Mouse (Mus musculus) thymus, adult 18-20 months (tissue): ENCODE results near the gene 2410015M20Rik.
A peak's percentile ranks its signal among the peaks of the same experiment; 100 is the strongest.
"Not testable (repeated sequence)": the region's sequence is repeated elsewhere in the genome, so short reads cannot be mapped to it uniquely, and the experiment has no call there.

Experiments used
- DNase-seq, 2 experiments: peaks; one replicate each; pipeline ENCODE4 v3.0.0; 2022; ENCODE audit warnings: mixed read lengths in 2 of 2

2410015M20Rik gene

GRCm38 (mm10) chr17:56609452-56610171 lies at the start of gene 2410015M20Rik:
Gene 2410015M20Rik, minus strand, starts transcription at chr17:56609771.
- DNase-seq: peak; percentile 90 to 95

DNA sequence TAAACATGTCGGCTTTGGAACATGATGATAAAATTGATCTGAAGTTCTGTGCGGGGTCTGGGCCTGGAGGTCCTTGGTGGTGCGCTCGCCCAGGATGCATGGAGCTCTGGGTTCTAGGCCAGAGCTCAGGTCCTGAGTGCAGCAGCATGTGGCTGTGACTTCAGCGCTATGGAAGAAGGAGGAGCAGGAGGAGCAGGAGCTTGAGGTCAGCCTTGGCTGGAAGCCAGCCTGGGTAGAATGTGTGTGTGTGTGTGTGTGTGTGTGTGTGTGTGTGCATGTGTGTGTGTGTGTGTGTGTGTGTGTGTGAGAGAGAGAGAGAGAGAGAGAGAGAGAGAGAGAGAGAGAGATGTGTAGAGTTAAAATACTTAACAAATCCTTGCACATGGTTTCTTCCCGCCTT lies 46.6 kb upstream of the 2410015M20Rik start:
- DNase-seq: no peak

DNA sequence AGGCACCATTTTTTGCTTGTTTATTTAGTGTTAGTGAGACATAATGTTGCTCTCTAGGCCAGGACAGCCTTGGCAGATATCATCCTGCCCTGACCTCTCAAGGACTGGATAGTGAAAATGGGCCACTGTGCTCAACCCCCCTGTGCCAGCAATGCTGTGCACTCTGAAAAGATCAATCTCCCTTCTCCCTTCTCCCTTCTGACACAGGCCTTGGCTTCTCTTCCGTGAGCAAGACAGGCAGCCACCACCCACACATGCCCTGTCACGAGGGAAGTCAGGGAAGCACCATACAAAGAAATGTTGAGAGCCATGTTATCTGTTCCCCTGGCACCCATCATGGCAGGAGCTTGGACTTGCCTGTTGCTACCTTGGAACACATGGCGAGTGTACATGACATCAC lies 45.7 kb upstream of the 2410015M20Rik start:
- DNase-seq: no peak

DNA sequence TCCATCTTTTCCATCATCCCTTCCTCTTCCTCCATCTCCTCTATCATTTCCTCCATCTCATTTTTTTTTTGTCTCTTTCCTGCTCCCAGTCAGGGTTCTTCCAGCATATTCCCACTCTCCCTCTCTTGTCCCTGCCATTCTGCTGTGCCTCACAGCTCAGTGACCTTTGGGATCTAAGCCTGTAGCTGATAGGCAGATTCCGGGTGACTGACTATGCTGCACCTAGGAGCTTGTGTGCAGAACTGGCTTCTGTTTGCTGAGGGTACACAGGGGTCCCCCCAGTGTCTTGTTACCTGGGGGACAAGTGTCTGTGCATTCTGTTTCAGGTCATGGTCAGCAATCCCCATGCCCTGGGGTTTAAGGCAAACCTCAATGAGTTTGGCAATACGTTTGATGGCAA lies 45.2 kb upstream of the 2410015M20Rik start:
- no peak for DNase-seq

DNA sequence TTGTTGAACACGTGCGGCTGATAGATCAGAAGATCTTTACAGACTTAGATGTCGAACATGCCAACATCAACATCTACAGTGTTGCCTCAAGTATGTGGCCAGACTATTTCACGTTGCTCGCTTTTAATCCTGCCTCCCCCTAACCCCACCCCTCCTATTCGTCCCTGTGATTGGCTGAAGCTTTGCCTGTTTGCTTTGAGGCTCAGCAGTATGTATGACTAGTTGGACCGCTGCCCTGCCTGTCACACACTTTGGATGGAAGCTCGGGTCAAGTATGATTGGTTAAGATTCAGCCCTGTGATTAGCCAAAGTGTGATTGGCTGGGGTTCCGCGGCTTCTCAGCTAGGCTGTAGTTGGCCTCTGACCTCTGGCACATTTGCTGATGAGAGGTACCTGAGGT lies 42.2 kb upstream of the 2410015M20Rik start:
- no peak for DNase-seq

DNA sequence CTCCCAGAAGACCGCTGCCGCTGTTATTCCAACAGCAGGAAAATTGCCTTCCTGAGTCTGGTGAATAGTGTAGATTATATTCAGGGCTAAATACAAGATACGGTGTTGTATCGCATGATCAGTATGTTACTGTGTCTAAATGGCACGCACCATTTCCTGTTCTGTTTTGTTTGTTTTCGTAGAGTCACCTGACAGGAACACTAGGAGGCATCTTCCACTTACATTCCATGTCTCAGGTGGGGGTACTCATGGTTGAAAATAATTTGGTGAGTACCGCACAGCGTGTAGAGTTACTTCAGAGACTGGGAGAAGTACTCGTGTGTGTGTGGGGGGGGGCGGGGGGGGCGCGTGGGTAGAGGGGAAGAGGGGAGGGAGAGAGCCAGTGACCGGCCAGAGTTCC lies 38.0 kb upstream of the 2410015M20Rik start:
- DNase-seq: no peak

- DNase-seq: no peak
Measured at GRCm38 (mm10) chr17:56643237-56643636, 33.7 kb upstream of the 2410015M20Rik start.

- no peak for DNase-seq
Measured at GRCm38 (mm10) chr17:56634023-56634422, 24.5 kb upstream of the 2410015M20Rik start.

DNA sequence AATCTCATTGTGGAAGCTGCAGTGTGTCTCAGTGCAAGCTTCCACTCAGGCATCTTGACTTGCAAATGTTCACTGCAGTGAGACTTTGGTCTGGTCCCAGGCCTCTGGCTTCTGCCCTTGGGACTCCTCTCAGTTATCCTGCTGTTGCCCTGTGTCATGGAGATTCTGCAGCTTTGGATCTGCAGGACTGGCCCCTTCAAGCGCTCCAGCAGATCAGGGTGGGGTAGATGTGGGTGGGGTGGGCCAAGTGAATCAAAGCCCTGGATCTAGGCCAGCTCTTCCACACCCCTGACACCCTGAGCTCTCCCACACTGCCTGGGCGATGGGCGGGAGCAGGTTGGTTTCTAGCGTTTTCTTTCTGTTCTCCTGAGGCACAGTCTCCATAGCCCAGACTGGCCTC lies 22.2 kb upstream of the 2410015M20Rik start:
- no peak for DNase-seq

GRCm38 (mm10) chr17:56629800-56630781 lies 20.5 kb upstream of the 2410015M20Rik start:
- DNase-seq: not testable (repeated sequence)

- DNase-seq: no peak
Measured at GRCm38 (mm10) chr17:56627530-56628277, 18.1 kb upstream of the 2410015M20Rik start, which contains the start of gene Catsperd. Gene Catsperd, plus strand, starts transcription at chr17:56628143.

DNA sequence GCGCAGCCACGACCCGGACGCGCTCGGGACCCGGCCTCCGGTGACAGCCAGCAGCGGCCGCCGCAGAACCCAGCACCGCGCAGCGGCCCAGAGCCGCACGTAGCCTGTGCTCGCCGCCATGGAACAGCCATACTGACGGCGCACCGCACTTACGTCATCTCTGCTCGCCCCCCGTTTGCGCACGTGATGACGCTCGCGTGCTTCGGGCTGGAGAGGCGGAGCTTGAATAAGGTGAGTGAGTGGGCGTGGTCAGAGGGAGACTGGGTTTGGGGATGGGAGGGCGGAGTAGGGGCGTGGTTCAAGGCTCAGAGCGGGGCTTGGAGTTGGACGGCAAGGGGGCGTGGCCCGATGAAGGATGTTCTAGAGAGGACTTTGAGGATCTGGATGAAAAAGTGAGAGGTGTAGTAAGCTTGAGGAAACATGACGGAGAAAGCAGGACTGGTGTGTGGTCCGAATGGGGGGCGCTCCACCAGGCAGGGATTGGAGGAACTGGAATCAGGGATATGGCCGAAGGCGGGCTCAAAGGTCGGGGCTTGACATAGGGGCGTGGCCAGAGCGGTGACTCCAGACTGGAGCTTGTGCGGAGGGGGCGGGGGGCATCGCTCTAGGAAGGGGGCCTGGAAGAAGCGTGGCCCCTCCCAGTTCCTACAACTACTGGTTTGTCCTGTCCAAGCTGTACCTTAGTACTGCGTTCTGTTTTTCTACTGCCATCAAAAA lies 17.3 kb upstream of the 2410015M20Rik start, which contains the start of gene Lonp1:
TSS of gene Lonp1 (minus strand) at position 134 of the 717 bp plus-strand sequence.
- DNase-seq: peak; percentile 89 to 95

GRCm38 (mm10) chr17:56626260-56626659 lies 16.7 kb upstream of the 2410015M20Rik start:
- DNase-seq: no peak

- no peak for DNase-seq
Measured at GRCm38 (mm10) chr17:56625495-56625894, 15.9 kb upstream of the 2410015M20Rik start.

DNA sequence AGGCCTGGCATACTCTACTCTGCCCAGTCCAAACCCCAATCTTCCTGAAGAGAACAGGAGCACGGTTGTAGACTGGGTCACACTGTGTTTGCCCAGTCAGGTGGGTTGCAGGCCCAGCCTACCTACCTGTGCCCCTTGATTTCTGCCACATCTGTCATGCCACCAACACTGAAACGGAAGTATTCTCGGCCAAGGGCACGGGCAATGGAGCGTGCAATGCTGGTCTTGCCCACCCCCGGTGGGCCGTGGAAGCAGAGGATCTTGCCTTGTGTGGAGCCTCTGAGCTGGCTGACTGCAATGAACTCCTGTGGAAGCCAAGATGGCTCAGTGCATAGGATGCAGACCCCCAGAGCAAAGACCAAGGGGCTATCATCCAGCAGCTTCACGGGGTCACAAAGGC lies 8.1 kb upstream of the 2410015M20Rik start:
- DNase-seq: no peak

GRCm38 (mm10) chr17:56616725-56617124 lies 7.2 kb upstream of the 2410015M20Rik start:
- no peak for DNase-seq

GRCm38 (mm10) chr17:56615792-56616191 lies 6.2 kb upstream of the 2410015M20Rik start:
- no peak for DNase-seq

- DNase-seq: no peak
Measured at GRCm38 (mm10) chr17:56615136-56615784, 5.7 kb upstream of the 2410015M20Rik start.

GRCm38 (mm10) chr17:56614391-56615135 lies 5.0 kb upstream of the 2410015M20Rik start:
- no peak for DNase-seq

GRCm38 (mm10) chr17:56613893-56614292 lies 4.3 kb upstream of the 2410015M20Rik start:
- not testable (repeated sequence) for DNase-seq
